Mouse (Mus musculus) intestine, embryonic 14.5 days (tissue): ENCODE data around the gene Tfcp2l1. TPM values are rescaled to one million over a fixed set of nuclear protein-coding genes. Genes with fewer than 3 reads are reported as not detected.

ENCODE experiments used
- ATAC-seq: fragments of 200-750 bp; cut with Nextera tagmentation; replicated peaks from 2 replicates; pipeline ENCODE4 v1.8.0; 2017; ENCODE audit warnings: low read depth, moderate number of reproducible peaks, moderate TSS enrichment, moderate library complexity; ENCODE audit not compliant: low FRiP score, low TSS enrichment
- DNase-seq: peaks from one replicate; pipeline ENCODE4 v3.0.0-alpha.2; 2018; ENCODE audit warnings: low spot score
- H3K27ac ChIP-seq: fragments of 300-500 bp; sonication (generic); 2 replicates; pipeline ENCODE4 v1.5.1; 2014; ENCODE audit warnings: low read depth, mild to moderate bottlenecking, control low read depth
- H3K27me3 ChIP-seq: fragments of 300-500 bp; sonication (generic); replicated peaks from 2 replicates; pipeline ENCODE4 v1.6.1; 2014; ENCODE audit warnings: low read length, control low read depth; ENCODE audit not compliant: control insufficient read depth, insufficient read depth
- H3K36me3 ChIP-seq: fragments of 300-500 bp; sonication (generic); 2 replicates; pipeline ENCODE4 v1.6.1; 2014; ENCODE audit warnings: low read length, control low read depth; ENCODE audit not compliant: control insufficient read depth, insufficient read depth
- H3K4me1 ChIP-seq: fragments of 300-500 bp; sonication (generic); replicated peaks from 2 replicates; pipeline ENCODE4 v1.6.1; 2014; ENCODE audit warnings: low read length, control low read depth, mixed read lengths; ENCODE audit not compliant: control insufficient read depth, insufficient read depth
- H3K4me2 ChIP-seq: fragments of 300-500 bp; sonication (generic); 2 replicates; pipeline ENCODE4 v1.6.1; 2014; ENCODE audit warnings: low read length
- H3K4me3 ChIP-seq: fragments of 300-500 bp; sonication (generic); 2 replicates; pipeline ENCODE4 v1.5.1; 2014; ENCODE audit warnings: low read depth, low read length, control low read depth, mixed read lengths
- H3K9ac ChIP-seq: fragments of 300-500 bp; sonication (generic); 2 replicates; pipeline ENCODE4 v1.6.1; 2014; ENCODE audit warnings: mild to moderate bottlenecking, low read length
- H3K9me3 ChIP-seq: fragments of 300-500 bp; sonication (generic); 2 replicates; pipeline ENCODE4 v1.6.1; 2016; ENCODE audit warnings: low read length, control low read depth; ENCODE audit not compliant: control insufficient read depth
- WGBS: fragments of 180-500 bp; shearing (Covaris S2); extraction: QIAGEN DNeasy Blood & Tissue Kit; methylation state at CpG from one replicate; pipeline ENCODE4 v1.1.7; 2014; 5-methylcytosine and 5-hydroxymethylcytosine counted together
- polyA plus RNA-seq: library from polyadenylated mRNA; unstranded; fragments of >200 nt; fragmentation: Nextera tagmentation; extraction: Ambion mirVana; gene quantifications from 2 replicates; pipeline ENCODE4 v1.2.1, GENCODE M21; 2014

The Tfcp2l1 gene
- 2.1 and 2.2 TPM in 2 replicates for polyA plus RNA-seq

- peaks cover 30% of the 10 kb centered on the region for H3K27me3 ChIP-seq
- peak within 1 kb of the TSS; percentile 51 for H3K4me3 ChIP-seq
- under 1% methylated on average over 48 of the region's 48 CpGs for WGBS
- DNase-seq (peak; percentile 90), ATAC-seq (peak; percentile 89)
- peak within 1 kb of the TSS; percentile 35 for H3K9ac ChIP-seq
- peak within 1 kb of the TSS; percentile 93 for H3K4me2 ChIP-seq
- H3K9me3 ChIP-seq: no peaks in the 10 kb centered on the region
- H3K36me3 ChIP-seq: no peaks in the 10 kb centered on the region
- 0 out of 2 replicates have a peak, but pooled peaks cover 7% of the 10 kb centered on the region for H3K4me1 ChIP-seq
- H3K27ac ChIP-seq: no peak within 1 kb of the TSS
Observed at GRCm38 (mm10) chr1:118627781-118628464, at the start of gene Tfcp2l1. Gene Tfcp2l1, plus strand, starts transcription at chr1:118627945.

- ATAC-seq (no peak), DNase-seq (no peak)
- Histone ChIP-seq H3K27me3 (no peaks in the 10 kb centered on the region), H3K27ac (no peak overlapping the region), H3K9ac (no peak overlapping the region), H3K4me2 (no peak overlapping the region), H3K4me3 (no peak overlapping the region), H3K9me3 (no peaks in the 10 kb centered on the region), H3K36me3 (peaks cover 42% of the 10 kb centered on the region), H3K4me1 (no peaks in the 10 kb centered on the region)
- WGBS: 94% methylated on average over 2 of the region's 2 CpGs
Observed at GRCm38 (mm10) chr1:118580174-118580702, 47.5 kb upstream of the Tfcp2l1 start.

DNA sequence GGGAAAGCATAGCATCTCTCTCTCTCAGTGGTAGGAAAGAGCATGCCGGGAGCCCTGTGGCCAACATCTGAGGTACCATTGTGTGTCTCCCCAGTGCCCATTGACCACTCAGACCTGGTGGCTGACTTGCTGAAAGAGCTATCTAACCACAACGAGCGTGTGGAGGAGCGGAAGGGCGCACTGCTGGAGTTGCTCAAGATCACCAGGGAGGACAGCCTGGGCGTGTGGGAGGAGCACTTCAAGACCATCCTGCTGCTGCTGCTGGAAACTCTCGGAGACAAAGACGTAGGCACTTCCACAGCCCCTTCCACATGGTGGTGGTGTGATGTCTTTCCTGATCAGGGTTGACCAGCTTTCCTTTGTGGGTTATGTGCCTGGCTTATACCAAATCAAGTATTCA, 46.6 kb upstream of the Tfcp2l1 start:
- Histone ChIP-seq H3K4me1 (no peaks in the 10 kb centered on the region), H3K27ac (no peak overlapping the region), H3K9me3 (no peaks in the 10 kb centered on the region), H3K4me3 (no peak overlapping the region), H3K4me2 (no peak overlapping the region), H3K9ac (no peak overlapping the region), H3K36me3 (peaks cover 35% of the 10 kb centered on the region), H3K27me3 (no peaks in the 10 kb centered on the region)
- 97% methylated on average over 8 of the region's 8 CpGs for WGBS
- ATAC-seq: no peak
- DNase-seq: no peak

DNA sequence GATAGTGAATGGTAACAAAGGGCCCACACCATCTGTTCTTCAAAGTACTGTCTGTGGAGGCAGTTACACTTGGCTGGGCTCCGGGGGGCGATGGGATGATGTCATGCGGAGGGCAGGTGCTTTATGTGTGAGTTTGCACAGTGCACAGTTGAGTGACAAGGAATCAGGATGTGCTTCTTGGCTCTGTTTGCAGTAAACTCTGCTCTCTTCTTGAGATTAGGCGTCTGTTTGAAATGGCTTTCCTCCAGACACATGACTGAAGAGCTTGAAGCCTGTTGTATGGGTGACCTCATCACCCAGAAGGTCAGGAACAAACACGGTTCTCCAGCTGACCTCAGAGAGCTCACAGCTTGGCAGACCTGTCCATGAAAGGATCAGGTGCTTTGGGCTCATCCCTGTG, 38.0 kb upstream of the Tfcp2l1 start:
- Histone ChIP-seq H3K9ac (no peak overlapping the region), H3K9me3 (no peaks in the 10 kb centered on the region), H3K4me1 (no peaks in the 10 kb centered on the region), H3K4me2 (no peak overlapping the region), H3K4me3 (no peak overlapping the region), H3K27ac (no peak overlapping the region), H3K36me3 (peaks cover 51% of the 10 kb centered on the region), H3K27me3 (no peaks in the 10 kb centered on the region)
- no peak for DNase-seq
- WGBS: 71% methylated on average over 5 of the region's 5 CpGs
- no peak for ATAC-seq

DNA sequence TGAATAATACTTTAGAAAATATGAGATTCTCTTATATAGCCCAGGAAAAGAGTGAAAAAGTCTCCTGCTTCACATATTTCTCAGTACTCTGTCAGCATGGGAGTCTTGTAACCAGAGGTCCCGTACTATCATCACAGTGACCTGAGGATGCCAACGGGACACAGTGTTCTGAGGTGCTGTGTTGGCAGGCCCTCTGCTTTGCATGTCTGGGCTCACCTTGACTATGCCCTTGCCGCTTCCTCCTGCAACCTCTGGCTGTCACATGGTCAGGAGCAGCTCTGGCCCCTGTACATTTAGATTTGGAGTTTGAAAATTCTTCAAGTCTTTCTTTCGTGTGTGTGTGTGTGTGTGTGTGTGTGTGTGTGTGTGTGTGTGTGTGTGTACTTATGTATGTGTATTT, 34.8 kb upstream of the Tfcp2l1 start:
- H3K4me1 ChIP-seq: no peaks in the 10 kb centered on the region
- 95% methylated on average over 4 of the region's 4 CpGs for WGBS
- no peaks in the 10 kb centered on the region for H3K9me3 ChIP-seq
- no peak overlapping the region for H3K9ac ChIP-seq
- no peak overlapping the region for H3K27ac ChIP-seq
- H3K36me3 ChIP-seq: peaks cover 73% of the 10 kb centered on the region
- no peaks in the 10 kb centered on the region for H3K27me3 ChIP-seq
- no peak overlapping the region for H3K4me2 ChIP-seq
- no peak for DNase-seq
- ATAC-seq: no peak
- no peak overlapping the region for H3K4me3 ChIP-seq

GRCm38 (mm10) chr1:118595395-118595794, 32.4 kb upstream of the Tfcp2l1 start:
- H3K9ac ChIP-seq: no peak overlapping the region
- 62% methylated on average over 2 of the region's 2 CpGs for WGBS
- H3K4me1 ChIP-seq: no peaks in the 10 kb centered on the region
- peaks cover 81% of the 10 kb centered on the region for H3K36me3 ChIP-seq
- H3K4me2 ChIP-seq: no peak overlapping the region
- H3K27me3 ChIP-seq: no peaks in the 10 kb centered on the region
- no peak overlapping the region for H3K4me3 ChIP-seq
- ATAC-seq: peak; percentile 72
- no peak overlapping the region for H3K27ac ChIP-seq
- H3K9me3 ChIP-seq: no peaks in the 10 kb centered on the region
- no peak for DNase-seq

DNA sequence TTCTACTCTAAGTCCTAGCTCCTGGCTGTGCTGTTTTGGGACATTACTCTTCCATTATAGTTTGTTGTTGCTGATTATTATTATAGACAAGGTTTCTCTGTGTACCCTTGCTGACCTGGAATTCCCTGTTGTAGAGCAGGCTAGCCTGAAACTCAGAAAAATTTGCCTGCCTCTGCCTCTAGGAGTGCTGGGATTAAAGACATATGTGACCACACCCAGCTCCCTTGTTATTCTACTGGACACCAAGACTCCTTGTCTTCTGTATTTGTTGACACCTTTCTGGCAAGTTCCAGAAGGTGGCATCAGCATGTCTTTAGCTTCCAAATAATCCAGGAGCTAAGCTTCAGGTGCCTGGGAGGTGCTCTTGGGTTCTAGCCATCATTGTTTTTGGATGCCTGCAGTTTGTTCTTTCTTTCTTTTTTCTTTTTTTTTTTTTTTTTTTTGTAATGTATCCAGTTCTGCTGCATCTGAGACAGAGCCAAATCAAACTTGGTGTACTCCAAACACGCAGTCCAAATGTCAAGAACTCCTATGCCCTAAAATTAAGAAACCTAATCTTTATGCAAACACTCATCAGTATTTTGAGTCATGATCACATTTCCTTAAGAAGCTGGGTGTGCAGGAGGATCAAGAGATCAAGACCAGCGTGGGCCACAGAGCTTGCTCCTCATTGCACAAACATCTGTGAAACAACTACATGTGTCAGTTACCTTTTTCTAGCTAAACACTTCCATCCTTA, 30.1 kb upstream of the Tfcp2l1 start:
- Histone ChIP-seq H3K4me1 (no peaks in the 10 kb centered on the region), H3K27me3 (no peaks in the 10 kb centered on the region), H3K4me3 (no peak overlapping the region), H3K27ac (no peak overlapping the region), H3K36me3 (peaks cover 89% of the 10 kb centered on the region), H3K4me2 (no peak overlapping the region), H3K9ac (no peak overlapping the region), H3K9me3 (no peaks in the 10 kb centered on the region)
- 70% methylated on average over 2 of the region's 2 CpGs for WGBS
- no peak for DNase-seq
- no peak for ATAC-seq

GRCm38 (mm10) chr1:118598339-118598738, 29.4 kb upstream of the Tfcp2l1 start:
- 69% methylated on average over 3 of the region's 3 CpGs for WGBS
- H3K9me3 ChIP-seq: no peaks in the 10 kb centered on the region
- H3K36me3 ChIP-seq: peaks cover 88% of the 10 kb centered on the region
- DNase-seq: no peak
- H3K27ac ChIP-seq: no peak overlapping the region
- H3K9ac ChIP-seq: no peak overlapping the region
- H3K27me3 ChIP-seq: no peaks in the 10 kb centered on the region
- no peak overlapping the region for H3K4me3 ChIP-seq
- ATAC-seq: no peak
- H3K4me1 ChIP-seq: no peaks in the 10 kb centered on the region
- no peak overlapping the region for H3K4me2 ChIP-seq
